Mouse (Mus musculus) heart, postnatal 0 days (tissue): ENCODE results near the gene Prss22.

Experiments used
- CTCF ChIP-seq: IDR thresholded peaks from 2 replicates; pipeline ENCODE4 v1.5.1; 2016; ENCODE audit warnings: antibody characterized with exemption, control low read depth, low read depth
- EP300 ChIP-seq: IDR thresholded peaks from 2 replicates; pipeline ENCODE4 v1.6.1; 2016; ENCODE audit warnings: antibody characterized with exemption, low read depth

- TF ChIP-seq CTCF: no peak
- TF ChIP-seq EP300: no peak
These were observed 26.6 kb downstream of the Prss22 start for GRCm38 (mm10) chr17:23971315-23971714.
